Mouse (Mus musculus): Measurements from ENCODE around the gene Olfr63. TPM values are rescaled to one million over a fixed set of nuclear protein-coding genes. Genes with fewer than 3 reads are reported as not detected.

Gene Olfr63
- polyA plus RNA-seq, 1 experiment from 2014 or later, result 0.02 TPM

Other genes with a start within 250 kb of the Olfr63 start
- gene Zfp763, start 231.3 kb upstream of the Olfr63 start, polyA plus RNA-seq (2015; fragmentation: Nextera tagmentation; extraction: Ambion mirVana), result 1.4 and 1.5 TPM in 2 replicates
- not detected in 2 replicates for gene 4921501E09Rik, start 196.6 kb upstream of the Olfr63 start, polyA plus RNA-seq (2015; fragmentation: Nextera tagmentation; extraction: Ambion mirVana)
- gene Zfp563, start 175.4 kb upstream of the Olfr63 start, polyA plus RNA-seq (2015; fragmentation: Nextera tagmentation; extraction: Ambion mirVana), result 1.5 and 1.6 TPM in 2 replicates
- not detected in 2 replicates for gene Morc2b, start 125.0 kb upstream of the Olfr63 start, polyA plus RNA-seq (2015; fragmentation: Nextera tagmentation; extraction: Ambion mirVana)
- not detected in 2 replicates for gene Olfr55, start 96.2 kb upstream of the Olfr63 start, polyA plus RNA-seq (2015; fragmentation: Nextera tagmentation; extraction: Ambion mirVana)
- gene Olfr239, start 73.4 kb upstream of the Olfr63 start, polyA plus RNA-seq (2015; fragmentation: Nextera tagmentation; extraction: Ambion mirVana), result not detected in 2 replicates
- not detected in 2 replicates for gene Olfr1564, start 43.0 kb upstream of the Olfr63 start, polyA plus RNA-seq (2015; fragmentation: Nextera tagmentation; extraction: Ambion mirVana)
- gene Zfp955a, start 9.5 kb upstream of the Olfr63 start, polyA plus RNA-seq (2015; fragmentation: Nextera tagmentation; extraction: Ambion mirVana), result 2.6 and 3.0 TPM in 2 replicates
- gene Zfp955b, start 24.9 kb downstream of the Olfr63 start, polyA plus RNA-seq (2015; fragmentation: Nextera tagmentation; extraction: Ambion mirVana), result 1.9 and 2.0 TPM in 2 replicates
- gene Zfp81, start 94.2 kb downstream of the Olfr63 start, polyA plus RNA-seq (2015; fragmentation: Nextera tagmentation; extraction: Ambion mirVana), result 1.1 and 1.9 TPM in 2 replicates
- gene Zfp101, start 130.0 kb downstream of the Olfr63 start, polyA plus RNA-seq (2015; fragmentation: Nextera tagmentation; extraction: Ambion mirVana), result 3.2 and 5.2 TPM in 2 replicates
- gene Actl9, start 168.2 kb downstream of the Olfr63 start, polyA plus RNA-seq (2015; fragmentation: Nextera tagmentation; extraction: Ambion mirVana), result not detected in 2 replicates

All from liver, postnatal 0 days (tissue).